Mouse (Mus musculus): ENCODE data around the gene Onecut3.

Gene Onecut3

DNA sequence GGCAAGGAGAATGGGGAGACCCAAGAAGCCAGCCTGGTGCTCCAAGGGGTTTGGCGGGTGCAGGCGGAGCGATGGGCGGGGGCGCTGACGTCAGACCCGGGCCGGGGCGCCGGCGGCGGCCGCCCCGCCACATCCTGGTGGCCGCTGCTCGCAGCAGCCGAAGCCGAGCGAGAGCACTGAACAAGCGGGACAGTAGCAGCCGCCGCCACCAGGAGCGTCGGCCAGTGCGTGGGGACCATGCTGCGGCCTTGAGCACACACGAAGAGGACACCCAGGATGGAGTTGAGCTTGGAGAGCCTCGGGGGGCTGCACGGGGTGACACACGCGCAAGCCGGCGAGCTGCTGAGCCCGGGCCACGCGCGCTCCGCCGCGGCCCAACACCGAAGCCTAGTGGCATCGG lies at the start of gene Onecut3:
Gene Onecut3, plus strand, starts transcription at position 104 of the 400 bp plus-strand sequence.
- TF ChIP-seq GATA4 (IDR thresholded peaks at IDR 0.05; ENCODE audit: insufficient replicate concordance, low read length) = no peak

GRCm38 (mm10) chr10:80445052-80445451 lies 49.6 kb upstream of the Onecut3 start:
- TF ChIP-seq GATA4 (IDR thresholded peaks at IDR 0.05; ENCODE audit: insufficient replicate concordance, low read length) = no peak

DNA sequence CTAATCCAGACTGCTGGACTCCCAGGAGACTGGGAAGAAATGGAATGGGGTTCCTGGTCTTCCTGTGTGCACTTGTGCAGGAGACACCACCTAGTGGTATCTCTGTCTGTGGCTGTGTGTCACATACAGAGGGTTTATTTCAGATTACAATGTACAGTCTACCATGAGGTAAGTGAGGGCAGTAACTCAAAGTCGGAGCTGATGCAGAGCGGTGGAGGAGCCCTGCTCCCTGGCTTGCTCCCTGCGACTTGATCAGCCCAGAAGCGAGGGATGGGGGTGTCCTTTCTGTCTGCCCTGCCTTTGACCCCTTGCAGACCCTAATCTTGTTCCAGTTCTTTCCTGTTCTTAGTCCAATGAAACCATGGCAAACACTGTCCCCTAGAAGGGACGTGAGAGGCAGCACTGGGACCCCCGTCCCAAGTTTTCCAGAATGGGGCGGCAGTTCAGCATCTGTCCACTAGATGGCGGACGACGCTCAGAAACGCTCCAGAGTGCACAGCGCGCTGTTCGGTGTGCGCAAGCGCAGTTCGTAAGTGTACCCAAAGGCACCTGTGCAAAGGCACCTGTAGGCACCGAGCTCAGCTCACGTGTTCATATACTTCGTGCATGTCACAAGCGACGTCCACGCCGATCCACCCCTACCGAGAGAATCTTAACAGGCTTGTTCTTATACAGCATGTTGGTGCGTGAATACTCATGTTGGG lies 48.6 kb upstream of the Onecut3 start:
- no peak for TF ChIP-seq GATA4 (IDR thresholded peaks at IDR 0.05; ENCODE audit: insufficient replicate concordance, low read length)

- no peak for TF ChIP-seq GATA4 (IDR thresholded peaks at IDR 0.05; ENCODE audit: insufficient replicate concordance, low read length)
Measured at GRCm38 (mm10) chr10:80450599-80450998, 44.0 kb upstream of the Onecut3 start.

GRCm38 (mm10) chr10:80453601-80454000 lies 41.0 kb upstream of the Onecut3 start:
- no peak for TF ChIP-seq GATA4 (IDR thresholded peaks at IDR 0.05; ENCODE audit: insufficient replicate concordance, low read length)

DNA sequence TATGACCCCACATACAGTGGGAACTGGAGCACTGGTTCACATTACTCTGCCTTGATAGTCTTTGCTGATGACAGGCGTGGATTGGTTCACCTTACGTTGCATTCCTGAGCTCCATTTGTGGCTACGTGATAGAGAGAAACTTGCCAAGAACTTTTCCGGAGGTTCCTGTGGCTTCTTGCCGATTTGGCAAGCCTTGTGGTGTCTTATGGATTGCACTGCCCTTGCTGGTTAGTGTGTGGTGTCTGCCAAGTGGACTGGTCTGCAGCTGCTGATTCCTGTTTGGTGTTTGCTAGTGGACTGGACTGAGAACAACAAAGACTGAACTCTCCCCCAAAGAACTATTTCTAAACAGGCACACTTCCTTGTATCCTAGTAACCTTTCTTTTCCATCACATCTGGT lies 39.9 kb upstream of the Onecut3 start:
- TF ChIP-seq GATA4 (IDR thresholded peaks at IDR 0.05; ENCODE audit: insufficient replicate concordance, low read length) = no peak

GRCm38 (mm10) chr10:80455697-80456096 lies 38.9 kb upstream of the Onecut3 start:
- no peak for TF ChIP-seq GATA4 (IDR thresholded peaks at IDR 0.05; ENCODE audit: insufficient replicate concordance, low read length)

DNA sequence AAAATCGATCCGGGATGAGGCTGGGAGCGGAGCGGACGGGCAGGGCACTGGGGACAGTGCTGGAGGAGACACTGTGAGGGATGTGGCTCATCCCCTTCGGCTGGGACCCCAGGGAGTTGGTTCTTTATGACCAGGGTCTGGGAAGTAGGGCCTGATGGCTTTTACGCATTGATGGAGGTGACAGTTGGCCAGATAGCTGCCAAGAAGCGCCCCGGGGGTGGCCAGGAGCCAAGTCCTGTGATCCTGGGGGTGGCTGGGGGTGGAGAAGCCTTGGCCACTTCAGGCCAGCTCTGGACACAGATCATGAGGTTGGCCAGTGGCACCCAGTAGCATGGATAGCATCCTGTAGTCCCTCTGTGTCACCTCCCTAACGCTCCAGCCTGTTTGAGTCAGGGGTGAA lies 35.4 kb upstream of the Onecut3 start:
- no peak for TF ChIP-seq GATA4 (IDR thresholded peaks at IDR 0.05; ENCODE audit: insufficient replicate concordance, low read length)

GRCm38 (mm10) chr10:80459671-80460070 lies 35.0 kb upstream of the Onecut3 start:
- no peak for TF ChIP-seq GATA4 (IDR thresholded peaks at IDR 0.05; ENCODE audit: insufficient replicate concordance, low read length)

GRCm38 (mm10) chr10:80460324-80460723 lies 34.3 kb upstream of the Onecut3 start:
- TF ChIP-seq GATA4 (IDR thresholded peaks at IDR 0.05; ENCODE audit: insufficient replicate concordance, low read length) = no peak

- TF ChIP-seq GATA4 (IDR thresholded peaks at IDR 0.05; ENCODE audit: insufficient replicate concordance, low read length) = no peak
Measured at GRCm38 (mm10) chr10:80461346-80461745, 33.3 kb upstream of the Onecut3 start.

DNA sequence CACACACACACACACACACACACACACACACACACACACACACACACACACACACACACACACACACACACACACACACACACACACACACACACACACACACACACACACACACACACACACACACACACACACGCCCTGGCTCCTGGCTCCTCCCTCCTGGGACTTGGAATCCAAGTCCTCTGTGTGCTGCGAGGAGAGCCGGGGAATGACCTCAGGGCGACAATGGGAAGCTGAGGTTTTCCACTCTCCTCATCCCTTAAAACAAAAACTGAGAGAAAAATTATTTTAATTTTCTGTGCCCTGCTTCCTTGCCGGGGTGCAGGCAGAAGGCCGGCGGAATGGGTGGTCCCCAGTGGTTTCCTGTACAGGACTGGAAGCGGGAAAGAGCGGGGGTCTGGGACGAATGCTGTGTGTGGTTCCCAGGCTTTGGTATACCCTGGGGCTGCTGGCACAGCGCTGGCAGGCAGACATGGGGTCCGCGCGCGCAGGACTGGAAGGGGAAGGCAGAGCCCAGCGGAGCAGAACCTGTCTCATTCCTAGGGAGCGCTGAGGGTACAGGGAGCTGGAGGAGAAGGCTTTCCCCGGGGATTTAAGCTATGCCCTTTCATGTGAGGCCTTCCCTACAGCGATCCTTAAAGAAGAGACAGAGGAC lies 30.1 kb upstream of the Onecut3 start:
- no peak for TF ChIP-seq GATA4 (IDR thresholded peaks at IDR 0.05; ENCODE audit: insufficient replicate concordance, low read length)

GRCm38 (mm10) chr10:80465066-80465465 lies 29.6 kb upstream of the Onecut3 start:
- TF ChIP-seq GATA4 (IDR thresholded peaks at IDR 0.05; ENCODE audit: insufficient replicate concordance, low read length) = no peak

DNA sequence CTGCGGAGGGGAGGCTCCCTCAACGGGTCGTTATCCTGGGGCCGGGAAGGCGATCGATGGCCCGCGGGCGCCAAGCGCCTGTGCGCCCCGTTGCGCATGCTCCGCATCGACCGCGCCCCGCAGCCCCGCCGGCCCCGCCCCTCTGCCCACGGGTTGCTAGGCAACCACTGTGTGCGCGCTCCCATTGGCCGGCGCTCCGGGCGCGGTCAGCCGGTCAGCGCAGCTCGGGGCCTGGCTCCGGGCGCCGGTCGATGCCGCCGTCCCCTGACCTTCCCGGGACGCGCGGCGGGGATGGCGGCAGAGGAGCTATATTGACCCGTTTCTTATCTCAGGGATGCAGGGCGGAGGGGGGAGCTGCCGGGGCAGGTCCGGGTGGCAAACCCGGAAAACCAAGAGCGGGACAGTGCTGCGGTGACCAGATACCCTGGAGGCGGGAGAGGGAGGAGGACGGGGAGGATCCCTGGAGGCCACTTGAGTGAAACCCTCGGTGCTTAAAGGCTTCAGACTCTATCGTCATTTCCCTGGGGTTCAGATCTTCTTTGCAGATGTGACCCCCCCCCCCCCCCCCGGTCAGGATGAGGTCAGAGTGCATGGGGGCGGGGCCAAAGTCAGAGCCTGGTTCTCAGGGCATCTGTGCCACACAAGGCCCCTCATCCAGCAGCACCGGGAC lies 19.2 kb upstream of the Onecut3 start:
- peak; percentile 80; the same call in 1 of the 2 replicates for TF ChIP-seq GATA4 (IDR thresholded peaks at IDR 0.05; ENCODE audit: insufficient replicate concordance, low read length)

DNA sequence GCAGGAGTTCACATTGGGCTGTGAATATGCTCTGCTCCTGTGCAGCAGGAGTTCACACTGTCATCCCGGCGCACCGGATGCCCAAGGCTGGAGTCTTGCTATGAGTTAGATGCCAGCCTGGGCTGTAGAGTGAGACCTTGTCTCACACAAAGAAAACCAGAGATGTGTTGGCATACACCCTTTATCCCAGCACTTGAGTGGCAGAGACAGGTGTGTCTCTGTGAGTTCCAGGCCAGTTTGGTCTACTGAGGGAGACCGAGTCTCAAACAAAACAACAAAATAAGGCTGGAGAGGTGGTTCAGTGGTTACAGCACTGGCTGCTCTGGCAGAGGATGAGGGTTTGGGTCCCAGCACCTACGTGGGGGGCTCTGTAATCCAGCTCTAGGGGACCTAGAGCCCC lies 16.1 kb upstream of the Onecut3 start:
- no peak for TF ChIP-seq GATA4 (IDR thresholded peaks at IDR 0.05; ENCODE audit: insufficient replicate concordance, low read length)

- no peak for TF ChIP-seq GATA4 (IDR thresholded peaks at IDR 0.05; ENCODE audit: insufficient replicate concordance, low read length)
Measured at GRCm38 (mm10) chr10:80481002-80481401, 13.6 kb upstream of the Onecut3 start.
